Mouse (Mus musculus): ENCODE results near the gene Jph3. TPM values are rescaled to one million over a fixed set of nuclear protein-coding genes. Genes with fewer than 3 reads are reported as not detected.

Jph3 gene
- polyA plus RNA-seq, 1 experiment, result not detected

DNA sequence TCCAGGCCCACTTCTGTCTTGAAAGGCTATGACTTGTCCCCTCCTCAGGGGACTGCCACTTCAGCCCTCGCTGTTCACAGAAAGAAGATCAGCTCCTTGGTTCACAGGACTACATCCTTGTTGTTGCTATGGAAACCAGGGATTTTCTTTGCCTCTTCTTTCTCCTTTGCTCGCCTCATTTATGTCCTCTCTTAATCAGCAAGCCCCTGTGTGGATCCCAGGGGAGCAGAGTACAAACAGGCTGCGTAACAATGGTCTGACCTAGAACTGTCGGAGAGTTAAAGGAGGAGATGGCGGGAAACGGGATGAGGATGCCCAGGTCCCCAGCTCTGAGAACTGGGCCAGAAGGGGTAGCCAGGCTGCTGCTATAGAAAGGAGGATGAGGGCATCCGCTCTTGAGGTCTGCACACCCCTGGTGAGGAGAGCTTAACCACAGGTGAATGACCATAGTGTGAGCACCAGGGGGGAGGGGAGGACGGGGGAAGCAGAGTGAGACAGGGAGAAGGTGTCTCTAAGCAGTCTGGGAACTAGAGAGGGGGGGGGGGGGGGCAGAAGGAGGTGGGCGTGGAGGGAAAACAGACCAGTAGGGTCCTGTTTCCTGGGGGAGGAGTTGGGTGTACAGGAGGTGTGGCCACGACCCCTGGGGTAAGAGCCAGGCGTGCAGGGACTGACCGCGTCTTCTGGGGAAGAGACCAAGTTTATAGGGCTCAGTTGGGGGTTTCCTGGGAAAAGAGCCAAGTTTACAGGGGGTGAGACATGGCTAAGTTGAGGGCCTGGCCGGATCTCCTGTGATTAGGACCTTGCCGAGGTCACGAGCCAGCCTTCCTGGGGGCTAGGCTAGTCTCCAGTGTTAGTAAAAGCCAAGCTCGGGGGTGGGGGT is 31.4 kb upstream of the Jph3 start:
- Histone ChIP-seq H3K27me3 (ENCODE audit: control insufficient read depth) (no peaks in the 10 kb centered on the region), H3K36me3 (ENCODE audit: control insufficient read depth) (no peaks in the 10 kb centered on the region), H3K9me3 (ENCODE audit: control insufficient read depth, low read length) (no peaks in the 10 kb centered on the region), H3K4me1 (ENCODE audit: control insufficient read depth) (no peaks in the 10 kb centered on the region), H3K4me3 (replicated peaks) (no peak overlapping the region)
- no peak for TF ChIP-seq GATA1 (IDR thresholded peaks at IDR 0.05; ENCODE audit: low read length)
- no peak for TF ChIP-seq TAL1 (IDR thresholded peaks at IDR 0.05; ENCODE audit: low read length)

- Histone ChIP-seq H3K27me3 (ENCODE audit: control insufficient read depth) (no peaks in the 10 kb centered on the region), H3K36me3 (ENCODE audit: control insufficient read depth) (no peaks in the 10 kb centered on the region), H3K4me3 (replicated peaks) (no peak overlapping the region), H3K4me1 (ENCODE audit: control insufficient read depth) (no peaks in the 10 kb centered on the region), H3K9me3 (ENCODE audit: control insufficient read depth, low read length) (no peaks in the 10 kb centered on the region)
- TF ChIP-seq TAL1 (IDR thresholded peaks at IDR 0.05; ENCODE audit: low read length), result no peak
- TF ChIP-seq GATA1 (IDR thresholded peaks at IDR 0.05; ENCODE audit: low read length), result no peak
Measured at GRCm38 (mm10) chr8:121698615-121699101, 30.8 kb upstream of the Jph3 start.

DNA sequence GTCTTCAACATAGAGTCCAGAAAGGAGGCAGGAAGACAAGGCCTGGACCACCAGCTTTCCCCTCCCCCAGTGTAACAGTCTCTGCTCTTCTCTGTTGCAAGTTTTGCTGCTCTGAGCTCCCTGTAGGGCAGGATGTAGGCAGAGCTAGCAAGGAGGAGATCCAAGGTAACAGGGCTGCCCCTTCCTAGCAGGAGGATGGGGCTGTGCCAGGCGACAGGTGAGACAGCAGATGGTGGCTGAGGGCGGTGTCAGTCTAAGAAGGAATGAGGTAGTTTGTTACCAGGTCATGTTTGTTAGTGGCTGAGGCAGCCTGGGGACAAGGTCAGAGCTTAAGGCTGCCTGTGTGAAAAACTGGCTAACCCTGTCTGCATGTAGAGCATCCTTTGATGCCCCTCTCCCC is 29.5 kb upstream of the Jph3 start:
- H3K27me3 ChIP-seq (ENCODE audit: control insufficient read depth), result no peaks in the 10 kb centered on the region
- no peaks in the 10 kb centered on the region for H3K4me1 ChIP-seq (ENCODE audit: control insufficient read depth)
- H3K36me3 ChIP-seq (ENCODE audit: control insufficient read depth), result no peaks in the 10 kb centered on the region
- H3K9me3 ChIP-seq (ENCODE audit: control insufficient read depth, low read length), result no peaks in the 10 kb centered on the region
- no peak overlapping the region for H3K4me3 ChIP-seq (replicated peaks)
- TF ChIP-seq GATA1 (IDR thresholded peaks at IDR 0.05; ENCODE audit: low read length), result no peak
- TF ChIP-seq TAL1 (IDR thresholded peaks at IDR 0.05; ENCODE audit: low read length), result no peak

DNA sequence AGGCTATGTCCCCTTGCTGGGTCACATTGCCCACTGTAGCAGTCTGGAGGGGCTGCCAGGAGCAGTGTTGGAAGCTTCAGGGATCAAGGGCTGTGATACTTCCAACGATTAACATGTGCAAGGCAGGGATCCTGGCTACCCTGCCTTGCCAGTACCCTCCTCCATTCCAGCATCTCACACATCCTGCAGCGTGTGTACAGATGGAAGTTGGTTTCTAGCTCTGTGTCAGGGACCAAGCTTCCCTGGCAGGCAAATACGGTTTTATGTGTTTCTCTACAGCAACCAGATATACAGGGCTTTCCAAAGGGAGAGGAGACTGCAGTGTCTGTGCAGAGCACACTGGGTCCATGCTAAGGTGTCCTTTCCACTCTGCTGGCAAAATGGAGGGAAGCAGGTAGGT is 24.2 kb upstream of the Jph3 start:
- Histone ChIP-seq H3K9me3 (ENCODE audit: control insufficient read depth, low read length) (no peaks in the 10 kb centered on the region), H3K36me3 (ENCODE audit: control insufficient read depth) (no peaks in the 10 kb centered on the region), H3K27me3 (ENCODE audit: control insufficient read depth) (no peaks in the 10 kb centered on the region; the same call in 1 of the 2 replicates), H3K4me3 (replicated peaks) (no peak overlapping the region), H3K4me1 (ENCODE audit: control insufficient read depth) (no peaks in the 10 kb centered on the region)
- no peak for TF ChIP-seq GATA1 (IDR thresholded peaks at IDR 0.05; ENCODE audit: low read length)
- TF ChIP-seq TAL1 (IDR thresholded peaks at IDR 0.05; ENCODE audit: low read length), result no peak

- Histone ChIP-seq H3K9me3 (ENCODE audit: control insufficient read depth, low read length) (no peaks in the 10 kb centered on the region), H3K4me1 (ENCODE audit: control insufficient read depth) (no peaks in the 10 kb centered on the region), H3K27me3 (ENCODE audit: control insufficient read depth) (no peaks in the 10 kb centered on the region; the same call in 1 of the 2 replicates), H3K36me3 (ENCODE audit: control insufficient read depth) (no peaks in the 10 kb centered on the region), H3K4me3 (replicated peaks) (no peak overlapping the region)
- no peak for TF ChIP-seq GATA1 (IDR thresholded peaks at IDR 0.05; ENCODE audit: low read length)
- no peak for TF ChIP-seq TAL1 (IDR thresholded peaks at IDR 0.05; ENCODE audit: low read length)
Measured at GRCm38 (mm10) chr8:121706956-121707355, 22.5 kb upstream of the Jph3 start.

GRCm38 (mm10) chr8:121708406-121708805 is 21.0 kb upstream of the Jph3 start:
- no peaks in the 10 kb centered on the region; the same call in 1 of the 2 replicates for H3K27me3 ChIP-seq (ENCODE audit: control insufficient read depth)
- no peak for TF ChIP-seq TAL1 (IDR thresholded peaks at IDR 0.05; ENCODE audit: low read length)
- TF ChIP-seq GATA1 (IDR thresholded peaks at IDR 0.05; ENCODE audit: low read length), result no peak

DNA sequence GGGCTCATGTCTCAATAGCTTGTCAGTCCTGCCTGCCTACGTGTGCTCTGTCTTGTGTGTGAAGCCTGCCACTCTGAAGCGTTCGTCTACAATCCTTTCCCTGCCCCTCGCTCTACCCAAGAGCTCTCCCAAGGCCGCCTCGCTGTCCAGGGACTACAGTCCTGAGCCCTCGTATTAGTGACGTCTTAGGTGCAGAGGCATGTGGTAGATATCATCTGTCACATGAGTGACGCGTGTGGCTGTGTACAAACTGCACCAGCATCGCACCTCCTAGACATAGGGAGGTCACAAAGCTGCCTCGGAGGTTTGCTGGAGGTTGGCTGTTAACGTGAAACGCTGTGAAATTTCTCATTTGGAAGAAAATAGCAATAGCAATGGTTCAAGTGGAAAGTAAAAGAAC is 11.9 kb upstream of the Jph3 start:
- no peaks in the 10 kb centered on the region for H3K9me3 ChIP-seq (ENCODE audit: control insufficient read depth, low read length)
- H3K36me3 ChIP-seq (ENCODE audit: control insufficient read depth), result no peaks in the 10 kb centered on the region
- H3K4me1 ChIP-seq (ENCODE audit: control insufficient read depth), result no peaks in the 10 kb centered on the region
- TF ChIP-seq TAL1 (IDR thresholded peaks at IDR 0.05; ENCODE audit: low read length), result no peak
- no peak for TF ChIP-seq GATA1 (IDR thresholded peaks at IDR 0.05; ENCODE audit: low read length)
- H3K27me3 ChIP-seq (ENCODE audit: control insufficient read depth), result peaks cover 5% of the 10 kb centered on the region
- H3K4me3 ChIP-seq (replicated peaks), result no peak overlapping the region

More at GRCm38 (mm10) chr8:121708406-121708805, 21.0 kb upstream of the Jph3 start:
- no peaks in the 10 kb centered on the region for H3K4me1 ChIP-seq (ENCODE audit: control insufficient read depth)
- H3K36me3 ChIP-seq (ENCODE audit: control insufficient read depth), result no peaks in the 10 kb centered on the region
- H3K4me3 ChIP-seq (replicated peaks), result no peak overlapping the region
- H3K9me3 ChIP-seq (ENCODE audit: control insufficient read depth, low read length), result no peaks in the 10 kb centered on the region

DNA sequence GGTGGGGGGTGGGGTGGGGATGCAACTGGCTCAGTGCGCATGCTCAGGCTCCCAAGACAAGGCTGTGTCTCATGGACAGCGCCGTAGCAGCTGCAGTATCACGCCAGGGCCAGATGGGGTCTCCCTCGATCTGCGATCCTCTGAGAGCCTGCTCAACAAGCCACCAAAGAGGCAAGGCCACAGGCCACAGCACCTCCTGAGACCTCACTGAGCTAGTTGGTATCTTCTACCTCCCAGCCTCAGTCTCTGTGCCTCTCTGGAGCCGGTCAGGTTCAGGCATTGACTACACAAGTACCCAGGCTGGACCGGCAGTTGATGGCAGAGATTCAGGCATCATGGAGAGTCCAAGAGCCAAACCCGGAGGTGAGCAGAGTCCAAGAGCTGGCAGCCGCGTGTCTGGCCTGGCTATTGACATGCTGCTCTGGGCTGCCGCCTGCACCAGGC is 11.4 kb upstream of the Jph3 start:
- peaks cover 5% of the 10 kb centered on the region for H3K27me3 ChIP-seq (ENCODE audit: control insufficient read depth)
- H3K4me3 ChIP-seq (replicated peaks), result no peak overlapping the region
- H3K4me1 ChIP-seq (ENCODE audit: control insufficient read depth), result no peaks in the 10 kb centered on the region
- no peaks in the 10 kb centered on the region for H3K9me3 ChIP-seq (ENCODE audit: control insufficient read depth, low read length)
- no peaks in the 10 kb centered on the region for H3K36me3 ChIP-seq (ENCODE audit: control insufficient read depth)
- TF ChIP-seq GATA1 (IDR thresholded peaks at IDR 0.05; ENCODE audit: low read length) (no peak), TAL1 (IDR thresholded peaks at IDR 0.05; ENCODE audit: low read length) (no peak)

DNA sequence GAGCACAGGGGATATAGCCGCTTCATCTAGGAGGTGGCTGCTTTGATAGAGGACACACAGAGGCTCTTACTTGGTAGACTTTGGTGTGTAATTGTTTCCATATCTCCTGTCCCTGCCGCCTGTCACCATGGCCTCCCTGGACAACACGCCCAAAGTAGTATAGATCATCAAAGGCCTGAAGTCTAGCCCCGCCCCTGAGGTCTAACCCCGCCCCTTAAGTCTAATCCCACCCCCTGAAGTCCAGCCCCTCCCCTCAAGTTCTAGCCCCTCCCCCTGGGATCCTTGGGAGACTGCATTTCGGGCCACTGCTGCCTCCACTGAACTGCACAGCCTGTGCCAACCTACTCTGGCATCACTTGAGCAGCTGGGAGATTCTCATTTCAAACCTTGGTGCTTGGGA is 10.5 kb upstream of the Jph3 start:
- no peaks in the 10 kb centered on the region for H3K36me3 ChIP-seq (ENCODE audit: control insufficient read depth)
- no peak for TF ChIP-seq TAL1 (IDR thresholded peaks at IDR 0.05; ENCODE audit: low read length)
- no peak for TF ChIP-seq GATA1 (IDR thresholded peaks at IDR 0.05; ENCODE audit: low read length)
- H3K4me3 ChIP-seq (replicated peaks), result no peak overlapping the region
- H3K9me3 ChIP-seq (ENCODE audit: control insufficient read depth, low read length), result no peaks in the 10 kb centered on the region
- peaks cover 5% of the 10 kb centered on the region for H3K27me3 ChIP-seq (ENCODE audit: control insufficient read depth)
- no peaks in the 10 kb centered on the region for H3K4me1 ChIP-seq (ENCODE audit: control insufficient read depth)

Data from erythroblast, embryonic 14.5 days (primary cell).